Mouse (Mus musculus) kidney, adult 18-20 months (tissue): Measurements from ENCODE around the gene Cnn2.

Experiments
- DNase-seq: peaks from one replicate; pipeline ENCODE4 v3.0.0; 2021

Gene Cnn2

GRCm38 (mm10) chr10:79991548-79991947 is 3.2 kb downstream of the Cnn2 start:
- DNase-seq: no peak

GRCm38 (mm10) chr10:79994397-79995115 is 6.2 kb downstream of the Cnn2 start:
- peak; percentile 40 for DNase-seq

- DNase-seq: no peak
These were observed 7.3 kb downstream of the Cnn2 start for GRCm38 (mm10) chr10:79995636-79996035.

- peak; percentile 97 for DNase-seq
These were observed 8.1 kb downstream of the Cnn2 start, which contains the start of gene Abca7 for GRCm38 (mm10) chr10:79996272-79997033. Abca7 (plus strand) TSS chr10:79996494.

- peak; percentile 65 for DNase-seq
These were observed 8.8 kb downstream of the Cnn2 start for GRCm38 (mm10) chr10:79997034-79997760.

- no peak for DNase-seq
These were observed 9.4 kb downstream of the Cnn2 start for GRCm38 (mm10) chr10:79997819-79998218.

GRCm38 (mm10) chr10:80001945-80002344 is 13.6 kb downstream of the Cnn2 start:
- DNase-seq: no peak

- no peak for DNase-seq
These were observed 14.4 kb downstream of the Cnn2 start for GRCm38 (mm10) chr10:80002829-80003228.

GRCm38 (mm10) chr10:80003374-80004232 is 15.2 kb downstream of the Cnn2 start:
- peak; percentile 18 for DNase-seq

GRCm38 (mm10) chr10:80004233-80004705 is 15.9 kb downstream of the Cnn2 start:
- DNase-seq: no peak

- DNase-seq: no peak
These were observed 23.4 kb downstream of the Cnn2 start for GRCm38 (mm10) chr10:80011740-80012139.

- DNase-seq: no peak
These were observed 25.2 kb downstream of the Cnn2 start for GRCm38 (mm10) chr10:80013609-80014008.

- no peak for DNase-seq
These were observed 26.3 kb downstream of the Cnn2 start for GRCm38 (mm10) chr10:80014484-80015290.

GRCm38 (mm10) chr10:80015583-80015982 is 27.2 kb downstream of the Cnn2 start:
- no peak for DNase-seq

- DNase-seq: no peak
These were observed 28.1 kb downstream of the Cnn2 start, which contains the start of gene Arhgap45 for GRCm38 (mm10) chr10:80016511-80016910. Arhgap45 (plus strand) TSS chr10:80016653.

- no peak for DNase-seq
These were observed 28.5 kb downstream of the Cnn2 start for GRCm38 (mm10) chr10:80016931-80017330.

- no peak for DNase-seq
These were observed 29.0 kb downstream of the Cnn2 start for GRCm38 (mm10) chr10:80017361-80017760.

- no peak for DNase-seq
These were observed 29.4 kb downstream of the Cnn2 start for GRCm38 (mm10) chr10:80017771-80018170.

GRCm38 (mm10) chr10:80018739-80019297 is 30.4 kb downstream of the Cnn2 start:
- DNase-seq: peak; percentile 31

- no peak for DNase-seq
These were observed 31.2 kb downstream of the Cnn2 start for GRCm38 (mm10) chr10:80019471-80020131.
